Mouse (Mus musculus): ENCODE data around the gene Gabpb1. TPM values are rescaled to one million over a fixed set of nuclear protein-coding genes. Genes with fewer than 3 reads are reported as not detected.

Gene Gabpb1
- polyA plus RNA-seq, 1 experiment from 2014 or later, result 33.1 TPM

DNA sequence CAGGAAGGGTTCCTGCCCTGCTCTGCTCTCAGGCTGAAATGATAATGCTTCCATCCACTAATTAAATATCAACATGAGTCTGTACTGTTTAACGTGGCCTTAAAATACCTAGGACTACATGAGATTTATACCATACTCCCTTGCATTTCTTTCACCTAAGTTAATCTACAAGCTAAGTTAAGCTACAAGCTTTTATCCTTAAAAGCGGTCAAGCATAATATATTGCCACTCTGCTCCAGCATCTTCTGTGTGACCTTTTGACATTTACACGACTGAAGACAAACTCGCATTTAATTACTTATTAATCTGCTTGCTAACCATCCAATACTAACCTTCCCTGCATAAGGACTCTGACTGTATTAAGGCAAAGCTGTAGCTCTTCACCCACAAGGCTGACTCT, 23.2 kb downstream of the Gabpb1 start:
- no peaks in the 10 kb centered on the region for H3K9me3 ChIP-seq (ENCODE audit: control insufficient read depth, low read length)
- H3K27ac ChIP-seq (ENCODE audit: low read length), result no peak overlapping the region
- ATAC-seq, result no peak
- 75% methylated on average over 4 of the region's 4 CpGs for WGBS
- no peaks in the 10 kb centered on the region for H3K36me3 ChIP-seq (ENCODE audit: control insufficient read depth, insufficient read depth, low read length)
- no peaks in the 10 kb centered on the region for H3K4me1 ChIP-seq (ENCODE audit: control insufficient read depth, insufficient read depth, low read length)
- no peak overlapping the region for H3K4me2 ChIP-seq (ENCODE audit: low read depth, low read length)
- H3K4me3 ChIP-seq (ENCODE audit: low read length), result no peak overlapping the region
- H3K27me3 ChIP-seq (replicated peaks; ENCODE audit: control insufficient read depth, insufficient read depth, low read length), result no peaks in the 10 kb centered on the region
- no peak overlapping the region for H3K9ac ChIP-seq (ENCODE audit: low read depth, low read length)

DNA sequence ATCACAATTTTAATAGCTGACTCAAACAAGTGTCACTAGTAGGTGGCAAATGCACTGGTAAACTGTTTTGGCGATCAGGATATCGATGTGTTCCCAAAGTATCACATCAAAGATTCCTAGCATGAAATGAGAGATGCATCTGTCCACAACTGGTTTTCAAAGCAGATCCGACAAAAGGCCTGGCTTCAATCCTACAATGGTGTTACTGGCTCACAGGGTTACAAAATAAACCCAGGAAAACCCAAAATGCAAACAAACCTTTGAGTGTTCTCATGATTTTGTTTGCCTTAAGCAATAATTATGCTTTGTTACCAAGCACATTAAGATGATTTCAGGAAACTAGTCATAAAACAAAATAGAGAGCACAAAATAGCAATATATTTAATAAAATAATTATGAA, 28.4 kb downstream of the Gabpb1 start:
- Histone ChIP-seq H3K36me3 (ENCODE audit: control insufficient read depth, insufficient read depth, low read length) (no peaks in the 10 kb centered on the region), H3K9me3 (ENCODE audit: control insufficient read depth, low read length) (no peaks in the 10 kb centered on the region), H3K4me2 (ENCODE audit: low read depth, low read length) (no peak overlapping the region), H3K9ac (ENCODE audit: low read depth, low read length) (no peak overlapping the region), H3K27ac (ENCODE audit: low read length) (no peak overlapping the region), H3K4me3 (ENCODE audit: low read length) (no peak overlapping the region), H3K4me1 (ENCODE audit: control insufficient read depth, insufficient read depth, low read length) (no peaks in the 10 kb centered on the region), H3K27me3 (replicated peaks; ENCODE audit: control insufficient read depth, insufficient read depth, low read length) (no peaks in the 10 kb centered on the region)
- 92% methylated on average over 3 of the region's 3 CpGs for WGBS
- ATAC-seq, result no peak

DNA sequence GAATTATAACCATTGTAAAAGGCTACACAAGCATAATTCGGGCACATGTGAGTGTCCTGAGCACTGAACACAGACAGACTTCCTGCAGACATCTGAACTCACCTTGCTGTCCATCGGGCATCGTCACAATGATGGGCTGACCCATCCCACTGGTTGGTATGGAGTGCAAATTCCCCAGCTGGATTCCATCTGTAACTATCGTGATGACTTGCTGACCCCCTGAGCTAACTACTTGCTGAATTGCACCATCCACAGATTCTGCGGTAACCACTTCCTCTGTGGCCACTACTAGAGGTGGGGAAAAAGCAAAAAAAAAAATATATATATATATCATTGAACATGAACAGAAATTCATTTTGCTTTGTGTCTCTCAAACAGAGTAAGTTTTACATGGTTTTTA, 29.7 kb downstream of the Gabpb1 start:
- no peak overlapping the region for H3K4me2 ChIP-seq (ENCODE audit: low read depth, low read length)
- H3K27ac ChIP-seq (ENCODE audit: low read length), result no peak overlapping the region
- WGBS, result 90% methylated on average over 5 of the region's 5 CpGs
- no peaks in the 10 kb centered on the region for H3K36me3 ChIP-seq (ENCODE audit: control insufficient read depth, insufficient read depth, low read length)
- H3K4me1 ChIP-seq (ENCODE audit: control insufficient read depth, insufficient read depth, low read length), result no peaks in the 10 kb centered on the region
- no peak overlapping the region for H3K9ac ChIP-seq (ENCODE audit: low read depth, low read length)
- ATAC-seq, result no peak
- no peak overlapping the region for H3K4me3 ChIP-seq (ENCODE audit: low read length)
- H3K27me3 ChIP-seq (replicated peaks; ENCODE audit: control insufficient read depth, insufficient read depth, low read length), result no peaks in the 10 kb centered on the region
- H3K9me3 ChIP-seq (ENCODE audit: control insufficient read depth, low read length), result no peaks in the 10 kb centered on the region

DNA sequence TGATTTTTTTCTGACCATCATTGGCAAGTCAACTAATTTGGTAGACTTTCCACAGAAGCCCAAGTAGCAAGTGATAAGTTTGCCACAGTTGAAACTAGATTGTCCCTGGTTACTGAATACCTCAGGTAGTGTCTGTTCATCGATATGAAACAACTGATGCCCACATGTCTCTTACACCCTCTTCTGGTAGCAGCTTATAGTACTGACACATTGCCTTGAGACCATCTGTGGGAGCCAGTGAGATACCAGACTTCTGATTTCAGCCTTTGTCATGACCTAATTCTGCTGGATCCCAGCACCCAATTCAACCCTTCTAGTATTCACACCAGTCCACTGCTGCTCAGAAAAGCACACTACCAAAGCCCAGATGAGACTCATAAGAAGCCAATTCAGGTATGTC, 31.4 kb downstream of the Gabpb1 start:
- H3K4me2 ChIP-seq (ENCODE audit: low read depth, low read length), result no peak overlapping the region
- no peaks in the 10 kb centered on the region for H3K27me3 ChIP-seq (replicated peaks; ENCODE audit: control insufficient read depth, insufficient read depth, low read length)
- 97% methylated on average over 1 of the region's 1 CpGs for WGBS
- no peak overlapping the region for H3K4me3 ChIP-seq (ENCODE audit: low read length)
- ATAC-seq, result no peak
- no peaks in the 10 kb centered on the region for H3K4me1 ChIP-seq (ENCODE audit: control insufficient read depth, insufficient read depth, low read length)
- no peaks in the 10 kb centered on the region for H3K9me3 ChIP-seq (ENCODE audit: control insufficient read depth, low read length)
- no peak overlapping the region for H3K9ac ChIP-seq (ENCODE audit: low read depth, low read length)
- peaks cover 11% of the 10 kb centered on the region for H3K36me3 ChIP-seq (ENCODE audit: control insufficient read depth, insufficient read depth, low read length)
- no peak overlapping the region for H3K27ac ChIP-seq (ENCODE audit: low read length)

DNA sequence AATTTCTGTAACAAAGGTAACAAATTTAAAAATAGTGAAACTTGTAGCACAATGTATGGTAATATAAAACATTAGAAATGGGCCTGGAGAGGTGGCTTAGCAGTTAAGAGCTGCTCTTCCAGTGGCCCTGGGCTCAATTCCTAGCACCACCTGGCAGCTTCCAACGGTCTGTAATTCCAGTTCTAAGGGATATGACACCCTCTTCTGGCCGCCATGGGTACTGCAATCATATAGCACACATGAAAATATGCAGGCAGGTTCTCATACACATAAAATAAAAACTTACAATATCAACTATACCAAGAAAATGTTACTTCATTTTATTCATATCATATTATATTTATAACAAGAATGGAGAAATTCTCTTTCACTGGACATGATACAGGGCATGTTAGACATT, 35.8 kb downstream of the Gabpb1 start:
- H3K27ac ChIP-seq (ENCODE audit: low read length), result no peak overlapping the region
- no peak overlapping the region for H3K4me3 ChIP-seq (ENCODE audit: low read length)
- no peaks in the 10 kb centered on the region for H3K4me1 ChIP-seq (ENCODE audit: control insufficient read depth, insufficient read depth, low read length)
- H3K36me3 ChIP-seq (ENCODE audit: control insufficient read depth, insufficient read depth, low read length), result peaks cover 11% of the 10 kb centered on the region
- WGBS, result 80% methylated on average over 2 of the region's 2 CpGs
- H3K4me2 ChIP-seq (ENCODE audit: low read depth, low read length), result no peak overlapping the region
- no peaks in the 10 kb centered on the region for H3K27me3 ChIP-seq (replicated peaks; ENCODE audit: control insufficient read depth, insufficient read depth, low read length)
- ATAC-seq, result no peak
- no peak overlapping the region for H3K9ac ChIP-seq (ENCODE audit: low read depth, low read length)
- H3K9me3 ChIP-seq (ENCODE audit: control insufficient read depth, low read length), result no peaks in the 10 kb centered on the region

DNA sequence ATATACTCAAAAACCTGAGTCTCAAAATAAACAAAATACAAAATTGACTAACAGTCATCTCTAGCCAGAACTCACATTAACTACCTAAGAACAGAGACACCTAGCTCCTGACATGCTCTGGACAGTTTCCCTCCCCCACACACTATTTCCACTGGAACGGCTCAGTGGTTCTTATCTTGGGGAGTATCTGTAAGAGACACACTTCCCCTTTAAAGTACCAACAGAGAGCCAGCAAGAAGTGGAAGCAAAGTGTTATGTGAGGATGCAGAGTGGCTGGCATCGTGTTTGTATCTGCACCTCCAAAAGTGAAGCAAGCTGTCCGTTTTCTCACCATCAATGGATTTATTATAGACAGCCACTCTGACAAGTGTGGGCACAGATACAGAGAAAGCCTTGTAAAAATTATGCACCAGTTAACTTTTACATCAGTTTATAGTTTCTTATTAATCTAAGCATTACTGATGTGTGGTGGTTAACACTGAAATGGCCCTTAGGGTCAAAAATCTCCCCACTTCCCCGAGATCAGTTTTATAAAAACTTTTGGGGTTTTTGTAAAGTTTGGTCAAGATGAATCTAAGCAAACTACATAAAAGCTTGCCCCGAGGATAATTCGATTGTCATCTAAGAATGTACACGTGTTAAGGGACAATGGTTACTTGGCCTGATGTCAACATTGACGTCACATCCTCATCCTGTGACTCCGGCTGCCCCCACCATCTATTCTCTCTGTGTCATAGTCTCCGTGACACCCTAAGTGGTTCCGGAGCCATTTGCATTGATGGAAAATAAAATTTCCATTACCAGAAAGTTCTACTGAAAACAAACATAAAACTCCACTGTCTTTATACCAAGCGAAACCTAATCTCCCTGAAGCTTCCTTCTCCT, 40.0 kb downstream of the Gabpb1 start:
- no peaks in the 10 kb centered on the region for H3K4me1 ChIP-seq (ENCODE audit: control insufficient read depth, insufficient read depth, low read length)
- H3K36me3 ChIP-seq (ENCODE audit: control insufficient read depth, insufficient read depth, low read length), result peaks cover 9% of the 10 kb centered on the region
- 79% methylated on average over 12 of the region's 12 CpGs for WGBS
- no peaks in the 10 kb centered on the region for H3K27me3 ChIP-seq (replicated peaks; ENCODE audit: control insufficient read depth, insufficient read depth, low read length)
- ATAC-seq, result no peak
- no peak overlapping the region for H3K4me2 ChIP-seq (ENCODE audit: low read depth, low read length)
- no peaks in the 10 kb centered on the region for H3K9me3 ChIP-seq (ENCODE audit: control insufficient read depth, low read length)
- no peak overlapping the region for H3K9ac ChIP-seq (ENCODE audit: low read depth, low read length)
- no peak overlapping the region for H3K4me3 ChIP-seq (ENCODE audit: low read length)
- no peak overlapping the region for H3K27ac ChIP-seq (ENCODE audit: low read length)

DNA sequence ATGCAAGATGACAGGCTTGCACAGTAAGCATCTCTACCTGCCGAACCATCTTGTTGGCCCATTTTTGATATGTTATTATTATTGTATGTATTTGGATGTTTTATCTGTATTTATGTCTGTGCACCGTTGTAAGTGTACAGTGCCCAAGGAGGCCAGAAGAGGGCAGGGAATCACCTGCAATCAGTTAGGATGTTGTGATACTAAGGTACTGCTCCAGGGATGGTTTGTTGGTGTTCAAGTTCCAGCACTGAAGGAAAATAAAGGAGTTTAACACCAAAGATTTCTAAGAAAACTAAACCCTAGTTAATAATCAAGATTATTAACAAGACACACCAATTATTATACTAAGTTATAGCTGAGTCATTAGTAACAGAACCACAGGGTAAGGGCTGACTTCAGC, 43.0 kb downstream of the Gabpb1 start:
- Histone ChIP-seq H3K27me3 (replicated peaks; ENCODE audit: control insufficient read depth, insufficient read depth, low read length) (no peaks in the 10 kb centered on the region), H3K4me2 (ENCODE audit: low read depth, low read length) (no peak overlapping the region), H3K27ac (ENCODE audit: low read length) (no peak overlapping the region), H3K4me1 (ENCODE audit: control insufficient read depth, insufficient read depth, low read length) (no peaks in the 10 kb centered on the region), H3K4me3 (ENCODE audit: low read length) (no peak overlapping the region), H3K36me3 (ENCODE audit: control insufficient read depth, insufficient read depth, low read length) (no peaks in the 10 kb centered on the region), H3K9me3 (ENCODE audit: control insufficient read depth, low read length) (no peaks in the 10 kb centered on the region), H3K9ac (ENCODE audit: low read depth, low read length) (no peak overlapping the region)
- 87% methylated on average over 2 of the region's 2 CpGs for WGBS
- no peak for ATAC-seq

DNA sequence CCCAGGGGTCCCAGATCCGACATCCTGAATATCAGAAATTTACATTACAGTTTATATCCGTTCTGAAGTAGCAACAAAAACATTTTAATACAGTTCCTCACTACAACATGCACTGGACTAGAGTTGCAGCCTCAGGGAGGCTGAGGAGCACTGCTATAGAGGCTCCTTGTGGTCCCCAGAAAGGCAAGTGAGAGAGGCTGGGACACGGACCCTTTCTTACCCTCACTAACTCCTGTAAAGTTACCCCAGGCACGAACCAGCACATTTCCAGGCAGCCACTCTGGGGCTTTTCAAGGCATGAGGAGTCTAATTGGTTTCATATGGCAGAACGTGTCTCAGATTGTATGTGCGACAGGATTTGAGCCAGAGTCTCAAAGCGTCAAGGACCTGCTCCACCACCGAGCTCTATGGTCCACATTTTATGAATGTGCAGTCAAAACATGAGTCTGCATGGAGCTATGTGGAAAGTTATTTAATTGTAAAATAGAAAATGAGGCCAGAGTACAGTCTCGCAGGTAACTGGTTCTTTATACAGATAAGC, 47.6 kb downstream of the Gabpb1 start:
- no peaks in the 10 kb centered on the region for H3K4me1 ChIP-seq (ENCODE audit: control insufficient read depth, insufficient read depth, low read length)

DNA sequence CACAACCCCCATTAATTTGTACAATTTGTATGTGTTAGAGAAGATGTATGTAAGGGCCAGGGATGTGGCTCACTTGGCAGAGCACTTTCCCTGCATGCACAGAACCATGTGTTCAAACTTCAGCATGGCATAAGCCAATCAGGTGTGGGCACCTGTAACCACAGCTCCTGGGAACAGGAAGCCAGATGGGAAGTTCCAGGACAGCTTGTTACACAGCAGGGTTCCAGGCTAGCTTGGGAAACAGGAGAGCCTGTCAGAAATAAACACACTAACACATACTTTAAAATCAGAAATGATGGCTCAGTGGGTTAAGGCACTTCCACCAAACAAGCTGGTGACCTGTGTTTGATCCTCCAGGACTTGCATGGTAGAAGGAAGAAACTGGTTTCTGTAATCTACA, 53.0 kb downstream of the Gabpb1 start:
- no peak overlapping the region for H3K27ac ChIP-seq (ENCODE audit: low read length)
- H3K4me1 ChIP-seq (ENCODE audit: control insufficient read depth, insufficient read depth, low read length), result no peaks in the 10 kb centered on the region
- no peaks in the 10 kb centered on the region for H3K36me3 ChIP-seq (ENCODE audit: control insufficient read depth, insufficient read depth, low read length)
- H3K4me2 ChIP-seq (ENCODE audit: low read depth, low read length), result no peak overlapping the region
- no peaks in the 10 kb centered on the region for H3K9me3 ChIP-seq (ENCODE audit: control insufficient read depth, low read length)
- ATAC-seq, result no peak
- no peaks in the 10 kb centered on the region for H3K27me3 ChIP-seq (replicated peaks; ENCODE audit: control insufficient read depth, insufficient read depth, low read length)
- no peak overlapping the region for H3K9ac ChIP-seq (ENCODE audit: low read depth, low read length)
- H3K4me3 ChIP-seq (ENCODE audit: low read length), result no peak overlapping the region

More for the DNA sequence above, 47.6 kb downstream of the Gabpb1 start:
- Histone ChIP-seq H3K4me3 (ENCODE audit: low read length) (no peak overlapping the region), H3K27ac (ENCODE audit: low read length) (no peak overlapping the region), H3K9ac (ENCODE audit: low read depth, low read length) (no peak overlapping the region), H3K4me2 (ENCODE audit: low read depth, low read length) (no peak overlapping the region), H3K9me3 (ENCODE audit: control insufficient read depth, low read length) (no peaks in the 10 kb centered on the region), H3K36me3 (ENCODE audit: control insufficient read depth, insufficient read depth, low read length) (no peaks in the 10 kb centered on the region), H3K27me3 (replicated peaks; ENCODE audit: control insufficient read depth, insufficient read depth, low read length) (no peaks in the 10 kb centered on the region)
- ATAC-seq, result no peak
- 87% methylated on average over 9 of the region's 9 CpGs for WGBS
